In the genomic region with DNA sequence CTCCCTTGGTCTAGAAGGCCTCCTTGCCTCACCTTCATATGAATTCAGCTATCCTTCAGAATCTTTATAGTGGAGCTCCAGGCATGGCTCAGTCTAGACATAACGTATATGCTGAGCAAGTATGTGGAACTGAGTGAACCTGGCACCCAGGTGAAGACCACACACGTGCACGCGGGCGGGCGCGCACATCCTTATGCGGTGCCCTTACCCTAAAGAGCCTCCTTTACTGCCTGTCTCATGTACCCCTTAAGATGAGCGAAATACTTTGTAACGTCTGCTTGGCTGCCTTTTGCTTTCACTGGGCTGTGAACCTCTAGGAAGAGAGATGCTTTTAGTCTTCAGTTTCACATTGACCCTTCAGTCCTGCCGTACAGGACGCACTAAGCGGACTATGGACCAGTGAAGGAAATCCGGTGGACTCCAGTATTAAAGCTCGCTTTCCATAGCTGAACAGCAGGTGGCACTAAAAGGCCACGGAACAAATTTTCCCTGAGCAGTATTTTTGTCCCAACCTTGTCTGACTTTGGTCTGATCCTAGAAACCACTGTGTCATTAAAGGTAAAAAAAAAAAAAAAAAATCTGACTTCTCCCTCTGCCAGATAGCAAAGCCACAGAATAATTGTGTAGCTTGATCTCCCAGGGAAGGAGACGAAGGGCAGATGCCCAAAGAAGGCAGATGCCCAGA, we compare ENCODE assay signal across 8 mouse cellular contexts. TPM values are rescaled to one million over a fixed set of nuclear protein-coding genes. Genes with fewer than 3 reads are reported as not detected.
DNase-seq lines count a peak whose midpoint lies in the region; ATAC-seq and TF ChIP-seq lines count a peak whose summit lies in the region.

No protein-coding gene starts in this region.

- 55% methylated on average over 17 of the region's 17 CpGs for WGBS in kidney, embryonic 16.5 days

- peaks cover 12% of the 10 kb centered on the region for H3K4me1 ChIP-seq in kidney, embryonic 16.5 days (ENCODE audit: insufficient read depth, low read length)
- peaks cover 2 to 4% of the 10 kb centered on the region in 2 experiments; a peak in 2 of 4 replicates for H3K4me1 ChIP-seq in ES-E14 (ENCODE audit: control insufficient read depth in 2 of 2, insufficient read depth in 2 of 2, low read length in 2 of 2, poor library complexity in 1 of 2)

- H3K27ac ChIP-seq in kidney, embryonic 16.5 days (ENCODE audit: low read length): no peak overlapping the region
- no peak overlapping the region for H3K27ac ChIP-seq in ES-E14 (ENCODE audit: insufficient read depth, low read depth, low read length, poor library complexity, severe bottlenecking)

- H3K4me3 ChIP-seq in kidney, embryonic 16.5 days (ENCODE audit: low read length): no peak overlapping the region
- peak overlapping the region; percentile 64 to 65 for H3K4me3 ChIP-seq in ES-E14 (ENCODE audit: insufficient read depth in 1 of 2, low read depth in 1 of 2, low read length in 2 of 2, poor library complexity in 1 of 2, severe bottlenecking in 1 of 2)

- in situ Hi-C loops in ES-E14 (cut with MboI; ENCODE audit: low sequenced_read_pairs in 2 of 2, unreplicated experiment in 2 of 2): no loop called here

- no peak overlapping the region for H3K4me2 ChIP-seq in kidney, embryonic 16.5 days (replicated peaks; ENCODE audit: low read depth, low read length)

- DNase-seq in kidney, adult 18-20 months: peak; percentile 76
- DNase-seq in ES-E14 (ENCODE audit: low read depth, low spot score): peak; percentile 53
- DNase-seq in brain, embryonic 18.5 days (ENCODE audit: low read depth, low spot score): peak; percentile 30
- DNase-seq in frontal cortex, postnatal 36 days (ENCODE audit: low spot score in 2 of 2): peak; percentile 69 to 80
- DNase-seq in kidney, postnatal 4 days: peak; percentile 78 to 83
- DNase-seq in lung, postnatal 10 days: peak; percentile 79
- peak; percentile 30 for DNase-seq in thymus, postnatal 14 days

- H3K27me3 ChIP-seq in kidney, embryonic 16.5 days (ENCODE audit: insufficient read depth, low read length): no peaks in the 10 kb centered on the region

- no peak for ATAC-seq in kidney, embryonic 16.5 days (ENCODE audit: low FRiP score, low TSS enrichment)

- no peak overlapping the region for H3K9ac ChIP-seq in kidney, embryonic 16.5 days (replicated peaks; ENCODE audit: low read length)
- peak overlapping the region; percentile 66 for H3K9ac ChIP-seq in ES-E14 (ENCODE audit: insufficient read depth, low read depth, low read length, poor library complexity, severe bottlenecking)

- no peaks in the 10 kb centered on the region for H3K9me3 ChIP-seq in kidney, embryonic 16.5 days (ENCODE audit: low read length)
- H3K9me3 ChIP-seq in ES-E14 (ENCODE audit: control insufficient read depth, insufficient read depth, low read depth, low read length): no peaks in the 10 kb centered on the region

- H3K36me3 ChIP-seq in kidney, embryonic 16.5 days (ENCODE audit: insufficient read depth, low read length): no peaks in the 10 kb centered on the region
- H3K36me3 ChIP-seq in ES-E14 (ENCODE audit: control insufficient read depth, insufficient read depth, low read length, poor library complexity, severe bottlenecking): no peaks in the 10 kb centered on the region

TF ChIP-seq in ES-E14, 5 proteins besides CTCF, POLR2A, EP300 and RAD21:
- TF ChIP-seq MAFK (IDR thresholded peaks at IDR 0.05; ENCODE audit: insufficient read depth, low read depth, low read length): no peak
- peak; percentile 72 for TF ChIP-seq ZNF384 (IDR thresholded peaks at IDR 0.05; ENCODE audit: low read depth, low read length)
- peak; percentile 80 for TF ChIP-seq ZC3H11A (IDR thresholded peaks at IDR 0.05; ENCODE audit: borderline replicate concordance, low read depth, low read length)
- no peak for TF ChIP-seq CHD2 (IDR thresholded peaks at IDR 0.05; ENCODE audit: low read depth, low read length)

RNA-seq across cellular contexts. Expression of a gene that starts 3.6 kb away (rescaled TPM):
- polyA plus RNA-seq in kidney, embryonic 16.5 days (2015; fragmentation: Nextera tagmentation; extraction: Ambion mirVana): 54.4 and 56.0 TPM in 2 replicates
- total RNA-seq in ES-E14 (2012; rRNA removed): 11.9 and 19.8 TPM in 2 replicates

RNA-seq across cellular contexts. Expression of a gene that starts 3.9 kb away (rescaled TPM):
- 5.8 and 6.5 TPM in 2 replicates for polyA plus RNA-seq in kidney, embryonic 16.5 days (2015; fragmentation: Nextera tagmentation; extraction: Ambion mirVana)
- total RNA-seq in ES-E14 (2012; rRNA removed): 9.7 and 13.1 TPM in 2 replicates

RNA-seq across cellular contexts. Expression of a gene that starts 34.3 kb away (rescaled TPM):
- 9.3 and 9.5 TPM in 2 replicates for polyA plus RNA-seq in kidney, embryonic 16.5 days (2015; fragmentation: Nextera tagmentation; extraction: Ambion mirVana)
- total RNA-seq in ES-E14 (2012; rRNA removed): 6.4 and 11.6 TPM in 2 replicates

RNA-seq across cellular contexts. Expression of a gene that starts 48.6 kb away (rescaled TPM):
- polyA plus RNA-seq in kidney, embryonic 16.5 days (2015; fragmentation: Nextera tagmentation; extraction: Ambion mirVana): 0.37 and 0.57 TPM in 2 replicates
- total RNA-seq in ES-E14 (2012; rRNA removed): not detected in 2 replicates

Comparison
In these comparisons a context has a peak if more than half of its experiments do, and no peak if none do; other contexts are left out.
1. DNase-seq: peak in every context shown above with its lines; median percentile 80 in kidney, postnatal 4 days; 79 in lung, postnatal 10 days; 76 in kidney, adult 18-20 months; 74 in frontal cortex, postnatal 36 days; 53 in ES-E14; 30 in brain, embryonic 18.5 days; 30 in thymus, postnatal 14 days.